Mouse (Mus musculus) intestine, embryonic 14.5 days (tissue): Measurements from ENCODE around the gene Sidt2. TPM values are rescaled to one million over a fixed set of nuclear protein-coding genes. Genes with fewer than 3 reads are reported as not detected.
A peak's percentile ranks its signal among the peaks of the same experiment; 100 is the strongest.

Source experiments
- ATAC-seq: fragments of 200-750 bp; cut with Nextera tagmentation; replicated peaks from 2 replicates; pipeline ENCODE4 v1.8.0; 2017; ENCODE audit warnings: low read depth, moderate number of reproducible peaks, moderate TSS enrichment, moderate library complexity; ENCODE audit not compliant: low FRiP score, low TSS enrichment
- DNase-seq: peaks from one replicate; pipeline ENCODE4 v3.0.0-alpha.2; 2018; ENCODE audit warnings: low spot score
- H3K27ac ChIP-seq: fragments of 300-500 bp; sonication (generic); 2 replicates; pipeline ENCODE4 v1.5.1; 2014; ENCODE audit warnings: low read depth, mild to moderate bottlenecking, control low read depth
- H3K27me3 ChIP-seq: fragments of 300-500 bp; sonication (generic); replicated peaks from 2 replicates; pipeline ENCODE4 v1.6.1; 2014; ENCODE audit warnings: low read length, control low read depth; ENCODE audit not compliant: control insufficient read depth, insufficient read depth
- H3K36me3 ChIP-seq: fragments of 300-500 bp; sonication (generic); 2 replicates; pipeline ENCODE4 v1.6.1; 2014; ENCODE audit warnings: low read length, control low read depth; ENCODE audit not compliant: control insufficient read depth, insufficient read depth
- H3K4me1 ChIP-seq: fragments of 300-500 bp; sonication (generic); replicated peaks from 2 replicates; pipeline ENCODE4 v1.6.1; 2014; ENCODE audit warnings: low read length, control low read depth, mixed read lengths; ENCODE audit not compliant: control insufficient read depth, insufficient read depth
- H3K4me2 ChIP-seq: fragments of 300-500 bp; sonication (generic); 2 replicates; pipeline ENCODE4 v1.6.1; 2014; ENCODE audit warnings: low read length
- H3K4me3 ChIP-seq: fragments of 300-500 bp; sonication (generic); 2 replicates; pipeline ENCODE4 v1.5.1; 2014; ENCODE audit warnings: low read depth, low read length, control low read depth, mixed read lengths
- H3K9ac ChIP-seq: fragments of 300-500 bp; sonication (generic); 2 replicates; pipeline ENCODE4 v1.6.1; 2014; ENCODE audit warnings: mild to moderate bottlenecking, low read length
- H3K9me3 ChIP-seq: fragments of 300-500 bp; sonication (generic); 2 replicates; pipeline ENCODE4 v1.6.1; 2016; ENCODE audit warnings: low read length, control low read depth; ENCODE audit not compliant: control insufficient read depth
- WGBS: fragments of 180-500 bp; shearing (Covaris S2); extraction: QIAGEN DNeasy Blood & Tissue Kit; methylation state at CpG from one replicate; pipeline ENCODE4 v1.1.7; 2014; 5-methylcytosine and 5-hydroxymethylcytosine counted together
- polyA plus RNA-seq: library from polyadenylated mRNA; unstranded; fragments of >200 nt; fragmentation: Nextera tagmentation; extraction: Ambion mirVana; gene quantifications from 2 replicates; pipeline ENCODE4 v1.2.1, GENCODE M21; 2014

Sidt2 gene
- polyA plus RNA-seq, 1 experiment from 2014 or later, result 41.2 TPM

- H3K4me1 ChIP-seq, result peaks cover 27% of the 10 kb centered on the region
- no peak overlapping the region for H3K4me2 ChIP-seq
- no peak overlapping the region for H3K4me3 ChIP-seq
- peaks cover 22% of the 10 kb centered on the region for H3K36me3 ChIP-seq
- no peak for DNase-seq
- ATAC-seq, result no peak
- 83% methylated on average over 1 of the region's 1 CpGs for WGBS
- H3K27me3 ChIP-seq, result no peaks in the 10 kb centered on the region
- H3K27ac ChIP-seq, result no peak overlapping the region
- no peaks in the 10 kb centered on the region for H3K9me3 ChIP-seq
- H3K9ac ChIP-seq, result no peak overlapping the region
These were observed 25.6 kb upstream of the Sidt2 start for GRCm38 (mm10) chr9:45980611-45981010.

- no peak overlapping the region for H3K9ac ChIP-seq
- H3K4me3 ChIP-seq, result no peak overlapping the region
- no peaks in the 10 kb centered on the region for H3K27me3 ChIP-seq
- H3K4me1 ChIP-seq, result peaks cover 27% of the 10 kb centered on the region
- H3K36me3 ChIP-seq, result peaks cover 31% of the 10 kb centered on the region
- no peaks in the 10 kb centered on the region for H3K9me3 ChIP-seq
- ATAC-seq (no peak), DNase-seq (no peak)
- H3K27ac ChIP-seq, result no peak overlapping the region
- H3K4me2 ChIP-seq, result no peak overlapping the region
- 91% methylated on average over 2 of the region's 2 CpGs for WGBS
These were observed 24.7 kb upstream of the Sidt2 start for GRCm38 (mm10) chr9:45979778-45980177.

GRCm38 (mm10) chr9:45976884-45977283 lies 21.8 kb upstream of the Sidt2 start:
- Histone ChIP-seq H3K27me3 (no peaks in the 10 kb centered on the region), H3K4me1 (peaks cover 12% of the 10 kb centered on the region; the same call in 1 of the 2 replicates), H3K9ac (no peak overlapping the region), H3K4me3 (no peak overlapping the region), H3K36me3 (peaks cover 59% of the 10 kb centered on the region), H3K27ac (no peak overlapping the region), H3K4me2 (no peak overlapping the region), H3K9me3 (no peaks in the 10 kb centered on the region)
- DNase-seq (no peak), ATAC-seq (no peak)
- 87% methylated on average over 2 of the region's 2 CpGs for WGBS

GRCm38 (mm10) chr9:45963577-45963976 lies 8.5 kb upstream of the Sidt2 start:
- Histone ChIP-seq H3K4me2 (no peak overlapping the region), H3K27ac (no peak overlapping the region), H3K9me3 (no peaks in the 10 kb centered on the region), H3K4me3 (no peak overlapping the region), H3K27me3 (no peaks in the 10 kb centered on the region), H3K9ac (no peak overlapping the region), H3K36me3 (peaks cover 69% of the 10 kb centered on the region), H3K4me1 (no peaks in the 10 kb centered on the region)
- no peak for DNase-seq
- no peak for ATAC-seq
- WGBS, result 91% methylated on average over 6 of the region's 6 CpGs

- H3K27me3 ChIP-seq, result no peaks in the 10 kb centered on the region
- peaks cover 52% of the 10 kb centered on the region for H3K36me3 ChIP-seq
- 84% methylated on average over 2 of the region's 2 CpGs for WGBS
- no peak overlapping the region for H3K4me3 ChIP-seq
- H3K9me3 ChIP-seq, result no peaks in the 10 kb centered on the region
- H3K4me1 ChIP-seq, result no peaks in the 10 kb centered on the region
- H3K4me2 ChIP-seq, result no peak overlapping the region
- DNase-seq, result no peak
- ATAC-seq, result no peak
- no peak overlapping the region for H3K27ac ChIP-seq
- H3K9ac ChIP-seq, result no peak overlapping the region
These were observed 6.8 kb upstream of the Sidt2 start for GRCm38 (mm10) chr9:45961855-45962254.

- H3K27me3 ChIP-seq, result no peaks in the 10 kb centered on the region
- H3K9me3 ChIP-seq, result no peaks in the 10 kb centered on the region
- no peak for ATAC-seq
- no peak for DNase-seq
- no peak overlapping the region for H3K27ac ChIP-seq
- 78% methylated on average over 7 of the region's 7 CpGs for WGBS
- no peak overlapping the region for H3K4me3 ChIP-seq
- no peak overlapping the region for H3K4me2 ChIP-seq
- peaks cover 30% of the 10 kb centered on the region for H3K36me3 ChIP-seq
- H3K9ac ChIP-seq, result no peak overlapping the region
- H3K4me1 ChIP-seq, result peaks cover 8% of the 10 kb centered on the region; the same call in 1 of the 2 replicates
These were observed 4.6 kb upstream of the Sidt2 start for GRCm38 (mm10) chr9:45959661-45960060.

- 48% methylated on average over 4 of the region's 4 CpGs for WGBS
- H3K4me1 ChIP-seq, result peaks cover 11% of the 10 kb centered on the region
- 0 out of 2 replicates have a peak overlapping the region, but pooled peaks have one; percentile 0 for H3K27ac ChIP-seq
- H3K4me3 ChIP-seq, result no peak overlapping the region
- no peak overlapping the region for H3K4me2 ChIP-seq
- DNase-seq, result no peak
- H3K9ac ChIP-seq, result no peak overlapping the region
- no peak for ATAC-seq
- no peaks in the 10 kb centered on the region for H3K27me3 ChIP-seq
- H3K9me3 ChIP-seq, result no peaks in the 10 kb centered on the region
- peaks cover 22% of the 10 kb centered on the region for H3K36me3 ChIP-seq
These were observed 3.8 kb upstream of the Sidt2 start for GRCm38 (mm10) chr9:45958851-45959250.

- Histone ChIP-seq H3K4me2 (no peak overlapping the region), H3K36me3 (peaks cover 15% of the 10 kb centered on the region), H3K27ac (0 out of 2 replicates have a peak overlapping the region, but pooled peaks have one; percentile 0), H3K4me1 (peaks cover 18% of the 10 kb centered on the region), H3K9me3 (no peaks in the 10 kb centered on the region), H3K9ac (no peak overlapping the region), H3K4me3 (no peak overlapping the region), H3K27me3 (no peaks in the 10 kb centered on the region)
- ATAC-seq (no peak), DNase-seq (no peak)
- 63% methylated on average over 7 of the region's 7 CpGs for WGBS
These were observed 3.1 kb upstream of the Sidt2 start for GRCm38 (mm10) chr9:45958023-45958670.
